Mouse (Mus musculus): ENCODE measurements around the gene 2310007B03Rik. TPM values are rescaled to one million over a fixed set of nuclear protein-coding genes. Genes with fewer than 3 reads are reported as not detected.

The 2310007B03Rik gene
- polyA plus RNA-seq, 1 experiment from 2014 or later = 0.09 TPM

DNA sequence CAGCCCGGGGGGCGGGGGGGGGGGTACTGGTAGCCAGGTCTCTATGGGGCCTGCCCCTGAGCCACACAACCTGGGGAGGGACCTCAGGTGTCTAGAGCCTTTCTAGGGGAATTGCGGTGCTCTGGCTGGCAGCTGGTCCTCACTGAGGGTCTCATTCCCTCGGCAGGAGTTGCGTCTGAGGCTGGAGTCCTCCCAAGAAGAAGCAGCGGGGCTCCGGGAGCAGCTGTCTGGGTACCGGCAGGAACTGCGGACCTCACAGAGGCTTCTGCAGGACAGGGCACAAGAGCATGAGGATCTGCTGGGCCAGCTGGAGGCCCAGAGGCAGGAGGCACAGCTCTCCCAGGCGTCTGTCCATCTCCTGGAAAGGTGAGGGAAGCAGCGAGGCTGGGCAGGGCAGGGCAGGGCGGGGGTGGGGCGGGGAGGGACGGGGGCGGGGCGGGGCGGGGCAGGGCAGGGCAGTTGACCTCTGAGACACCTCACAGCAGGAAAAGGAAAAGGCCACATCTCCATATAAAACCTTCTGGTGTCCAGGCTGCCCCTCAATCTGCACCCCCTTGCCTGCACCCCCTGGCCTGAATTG, 30.1 kb upstream of the 2310007B03Rik start:
- 13% methylated on average over 17 of the region's 17 CpGs for WGBS
- Histone ChIP-seq H3K4me2 (ENCODE audit: low read length) (no peak overlapping the region), H3K9ac (ENCODE audit: low read length) (no peak overlapping the region), H3K4me1 (ENCODE audit: control insufficient read depth in 2 of 2, insufficient read depth in 2 of 2, low read length in 2 of 2) (no peaks in the 10 kb centered on the region), H3K4me3 (ENCODE audit: control insufficient read depth in 1 of 2, insufficient read depth in 1 of 2, low read depth in 1 of 2, low read length in 2 of 2) (no peak overlapping the region), H3K27me3 (ENCODE audit: control insufficient read depth, insufficient read depth, low read length) (peaks cover 41% of the 10 kb centered on the region), H3K9me3 (ENCODE audit: control insufficient read depth, low read length) (peaks cover 9% of the 10 kb centered on the region; the same call in 1 of the 2 replicates), H3K27ac (replicated peaks in 1 of 2; ENCODE audit: control insufficient read depth in 1 of 2, insufficient read depth in 1 of 2, low read depth in 2 of 2, low read length in 2 of 2) (no peak overlapping the region), H3K36me3 (ENCODE audit: control insufficient read depth, insufficient read depth, low read length) (no peaks in the 10 kb centered on the region)
- no peak for ATAC-seq (ENCODE audit: insufficient number of reproducible peaks, insufficient read depth, low FRiP score, low read depth)

DNA sequence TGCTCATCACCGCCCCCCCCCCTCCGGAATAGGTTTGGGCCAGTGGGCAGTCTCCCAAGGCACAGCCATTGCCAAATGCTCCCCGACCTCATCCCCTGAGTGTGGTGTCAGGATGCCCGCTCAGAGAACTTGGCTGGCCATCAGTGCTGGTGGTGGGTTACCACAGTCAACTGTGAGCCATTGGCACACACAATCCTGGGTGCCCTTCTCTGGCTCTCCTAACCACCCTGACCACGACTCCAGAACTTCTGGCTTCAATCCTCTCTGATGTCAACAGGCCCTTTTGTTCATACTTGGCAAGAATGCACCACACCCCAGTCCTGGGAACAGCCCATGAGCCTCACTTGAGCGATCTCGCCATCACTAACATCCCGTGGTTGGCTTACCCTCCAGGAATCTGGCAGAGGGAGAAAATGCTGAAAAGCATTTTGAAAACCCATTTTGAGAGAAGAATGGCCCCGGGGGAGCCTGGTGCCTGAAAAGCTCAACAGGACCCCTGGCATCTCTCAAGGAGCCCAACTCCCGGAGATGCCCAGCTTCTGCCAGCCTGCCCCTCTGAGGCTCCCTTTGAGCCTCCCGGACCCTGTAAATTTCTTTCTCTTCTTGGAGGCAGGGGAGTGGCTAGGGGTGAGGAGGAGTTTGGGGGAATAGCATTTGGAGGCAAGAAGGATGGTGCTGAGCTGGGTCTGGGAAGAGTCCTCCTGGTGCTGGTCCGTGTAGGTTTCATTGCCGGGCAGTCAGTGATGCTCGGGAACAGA, 23.5 kb upstream of the 2310007B03Rik start:
- Histone ChIP-seq H3K9ac (ENCODE audit: low read length) (no peak overlapping the region), H3K27me3 (ENCODE audit: control insufficient read depth, insufficient read depth, low read length) (peaks cover 26% of the 10 kb centered on the region), H3K9me3 (ENCODE audit: control insufficient read depth, low read length) (no peaks in the 10 kb centered on the region), H3K27ac (replicated peaks in 1 of 2; ENCODE audit: control insufficient read depth in 1 of 2, insufficient read depth in 1 of 2, low read depth in 2 of 2, low read length in 2 of 2) (no peak overlapping the region), H3K4me3 (ENCODE audit: control insufficient read depth in 1 of 2, insufficient read depth in 1 of 2, low read depth in 1 of 2, low read length in 2 of 2) (no peak overlapping the region), H3K36me3 (ENCODE audit: control insufficient read depth, insufficient read depth, low read length) (no peaks in the 10 kb centered on the region), H3K4me2 (ENCODE audit: low read length) (no peak overlapping the region), H3K4me1 (ENCODE audit: control insufficient read depth in 2 of 2, insufficient read depth in 2 of 2, low read length in 2 of 2) (peaks cover 0 to 3% of the 10 kb centered on the region in 2 experiments; a peak in 1 of 4 replicates)
- no peak for ATAC-seq (ENCODE audit: insufficient number of reproducible peaks, insufficient read depth, low FRiP score, low read depth)
- 66% methylated on average over 14 of the region's 14 CpGs for WGBS

DNA sequence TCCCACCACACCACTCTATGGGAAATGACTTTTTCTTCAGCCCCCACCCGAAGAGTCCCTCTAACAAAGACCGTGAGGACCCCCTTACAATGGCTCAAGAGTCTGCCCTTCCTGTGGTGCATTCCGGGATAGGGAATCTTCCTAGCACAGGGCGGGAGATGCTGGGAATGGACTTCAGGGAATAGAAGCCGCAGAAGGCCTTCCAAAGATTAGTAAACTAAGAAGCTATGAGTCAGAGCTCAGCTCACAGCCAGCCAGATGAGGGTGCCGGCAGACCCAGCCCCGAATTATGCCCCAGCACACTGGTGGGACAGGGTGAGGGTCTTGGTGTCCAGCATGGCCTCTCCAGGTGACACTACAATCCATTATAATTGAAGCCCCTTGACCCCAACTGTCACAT, 21.5 kb upstream of the 2310007B03Rik start:
- peaks cover 24% of the 10 kb centered on the region for H3K27me3 ChIP-seq (ENCODE audit: control insufficient read depth, insufficient read depth, low read length)
- no peaks in the 10 kb centered on the region for H3K36me3 ChIP-seq (ENCODE audit: control insufficient read depth, insufficient read depth, low read length)
- H3K4me2 ChIP-seq (ENCODE audit: low read length) = no peak overlapping the region
- ATAC-seq (ENCODE audit: insufficient number of reproducible peaks, insufficient read depth, low FRiP score, low read depth) = no peak
- peaks cover 4 to 6% of the 10 kb centered on the region in 2 experiments; a peak in 2 of 4 replicates for H3K4me1 ChIP-seq (ENCODE audit: control insufficient read depth in 2 of 2, insufficient read depth in 2 of 2, low read length in 2 of 2)
- no peaks in the 10 kb centered on the region for H3K9me3 ChIP-seq (ENCODE audit: control insufficient read depth, low read length)
- no peak overlapping the region for H3K27ac ChIP-seq (replicated peaks in 1 of 2; ENCODE audit: control insufficient read depth in 1 of 2, insufficient read depth in 1 of 2, low read depth in 2 of 2, low read length in 2 of 2)
- H3K9ac ChIP-seq (ENCODE audit: low read length) = no peak overlapping the region
- no peak overlapping the region for H3K4me3 ChIP-seq (ENCODE audit: control insufficient read depth in 1 of 2, insufficient read depth in 1 of 2, low read depth in 1 of 2, low read length in 2 of 2)
- 85% methylated on average over 7 of the region's 7 CpGs for WGBS

DNA sequence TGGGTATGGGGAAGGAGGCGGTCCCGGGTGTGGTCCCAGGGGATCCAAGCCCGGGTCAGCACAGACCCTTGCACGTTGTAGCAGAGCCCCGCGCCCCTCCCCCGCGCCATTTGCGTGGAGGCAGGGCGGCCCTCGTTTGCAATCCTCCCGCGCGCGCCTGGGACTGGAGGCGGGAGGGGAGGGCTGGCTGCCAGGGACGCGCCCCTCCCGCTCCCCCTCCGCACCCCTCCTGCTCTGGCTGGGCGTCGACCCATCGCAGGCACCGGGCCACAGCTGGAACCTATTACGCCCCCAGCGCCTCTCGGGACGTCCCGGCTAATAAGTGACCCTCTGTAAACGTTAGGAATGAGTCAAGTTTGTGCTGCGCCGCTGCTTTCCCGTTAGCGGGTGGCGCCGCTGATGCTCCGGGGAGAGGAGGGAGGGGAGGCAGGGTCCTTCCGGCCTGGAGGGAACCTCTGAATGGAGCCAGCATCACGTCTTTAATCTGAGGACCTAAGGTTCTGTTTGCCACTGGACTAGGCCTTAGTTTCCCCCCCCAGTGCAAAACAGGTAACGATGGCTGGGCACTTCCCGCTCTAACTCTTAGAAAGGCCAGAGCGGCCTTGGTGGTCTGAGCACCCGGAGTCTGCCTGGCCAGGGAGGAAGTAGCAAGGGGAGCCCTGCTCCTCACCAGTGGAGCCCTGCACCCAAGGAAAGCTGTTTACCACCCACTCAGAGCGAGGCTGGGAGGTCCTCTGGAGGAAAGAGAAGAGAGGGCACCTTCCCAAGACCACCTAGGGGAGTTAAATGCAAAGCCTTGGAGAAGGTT, 16.0 kb upstream of the 2310007B03Rik start:
- Histone ChIP-seq H3K4me2 (ENCODE audit: low read length) (peak overlapping the region; percentile 77), H3K27me3 (ENCODE audit: control insufficient read depth, insufficient read depth, low read length) (peaks cover 37% of the 10 kb centered on the region), H3K9ac (ENCODE audit: low read length) (peak overlapping the region; percentile 41; the same call in 1 of the 2 replicates), H3K36me3 (ENCODE audit: control insufficient read depth, insufficient read depth, low read length) (no peaks in the 10 kb centered on the region), H3K4me1 (ENCODE audit: control insufficient read depth in 2 of 2, insufficient read depth in 2 of 2, low read length in 2 of 2) (peaks cover 14 to 18% of the 10 kb centered on the region in 2 experiments; a peak in 3 of 4 replicates), H3K27ac (replicated peaks in 1 of 2; ENCODE audit: control insufficient read depth in 1 of 2, insufficient read depth in 1 of 2, low read depth in 2 of 2, low read length in 2 of 2) (peak overlapping the region; percentile 24 to 59; a peak in 2 of 4 replicates), H3K4me3 (ENCODE audit: control insufficient read depth in 1 of 2, insufficient read depth in 1 of 2, low read depth in 1 of 2, low read length in 2 of 2) (peak overlapping the region; percentile 36 to 37), H3K9me3 (ENCODE audit: control insufficient read depth, low read length) (no peaks in the 10 kb centered on the region)
- WGBS = 5% methylated on average over 41 of the region's 44 CpGs
- peak; percentile 34 for ATAC-seq (ENCODE audit: insufficient number of reproducible peaks, insufficient read depth, low FRiP score, low read depth)

DNA sequence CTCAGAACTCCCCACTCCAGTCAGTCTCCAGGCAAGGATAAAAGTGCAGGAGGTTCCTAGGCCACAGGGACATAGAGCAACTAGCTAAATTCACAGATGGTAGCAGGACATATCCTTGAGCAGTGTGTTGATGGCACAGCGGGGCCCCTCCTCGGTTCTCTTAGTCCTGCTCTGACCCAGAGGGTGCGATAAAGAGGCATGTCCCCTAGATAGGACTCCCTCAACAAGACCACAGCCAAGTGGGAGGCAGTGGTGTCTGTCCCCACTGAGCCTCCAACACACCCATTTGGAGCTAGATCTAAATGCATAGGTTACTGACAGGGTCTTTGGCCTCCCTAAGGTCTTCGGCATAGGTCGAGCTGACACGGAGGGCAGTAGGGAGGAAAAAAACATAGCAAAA, 15.1 kb upstream of the 2310007B03Rik start:
- peaks cover 14 to 18% of the 10 kb centered on the region in 2 experiments; a peak in 3 of 4 replicates for H3K4me1 ChIP-seq (ENCODE audit: control insufficient read depth in 2 of 2, insufficient read depth in 2 of 2, low read length in 2 of 2)
- H3K36me3 ChIP-seq (ENCODE audit: control insufficient read depth, insufficient read depth, low read length) = no peaks in the 10 kb centered on the region
- peak overlapping the region; percentile 77 for H3K4me2 ChIP-seq (ENCODE audit: low read length)
- H3K9ac ChIP-seq (ENCODE audit: low read length) = no peak overlapping the region
- H3K4me3 ChIP-seq (ENCODE audit: control insufficient read depth in 1 of 2, insufficient read depth in 1 of 2, low read depth in 1 of 2, low read length in 2 of 2) = no peak overlapping the region
- H3K27me3 ChIP-seq (ENCODE audit: control insufficient read depth, insufficient read depth, low read length) = peaks cover 38% of the 10 kb centered on the region
- no peak for ATAC-seq (ENCODE audit: insufficient number of reproducible peaks, insufficient read depth, low FRiP score, low read depth)
- H3K9me3 ChIP-seq (ENCODE audit: control insufficient read depth, low read length) = no peaks in the 10 kb centered on the region
- H3K27ac ChIP-seq (replicated peaks in 1 of 2; ENCODE audit: control insufficient read depth in 1 of 2, insufficient read depth in 1 of 2, low read depth in 2 of 2, low read length in 2 of 2) = no peak overlapping the region
- 22% methylated on average over 6 of the region's 6 CpGs for WGBS

DNA sequence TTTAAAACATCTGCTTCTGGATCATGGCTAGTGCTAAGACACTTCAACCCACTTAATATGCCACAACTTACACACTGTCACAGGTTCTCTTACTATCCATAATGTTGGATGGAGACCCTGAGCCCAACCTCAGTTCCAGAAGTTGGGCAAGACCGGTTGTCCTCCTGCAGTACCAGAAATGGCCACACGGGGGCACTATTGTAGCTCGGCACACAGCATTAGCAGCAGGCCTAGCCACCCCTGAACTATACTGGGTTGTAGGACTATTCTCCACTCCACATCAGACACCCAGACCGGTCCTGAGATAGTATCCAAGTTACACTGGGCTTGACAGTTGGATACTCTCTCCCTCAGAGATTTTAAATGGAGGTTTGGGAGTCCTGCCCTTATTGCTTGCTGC, 13.7 kb upstream of the 2310007B03Rik start:
- peaks cover 46% of the 10 kb centered on the region for H3K27me3 ChIP-seq (ENCODE audit: control insufficient read depth, insufficient read depth, low read length)
- H3K9me3 ChIP-seq (ENCODE audit: control insufficient read depth, low read length) = no peaks in the 10 kb centered on the region
- H3K9ac ChIP-seq (ENCODE audit: low read length) = no peak overlapping the region
- no peak overlapping the region for H3K4me3 ChIP-seq (ENCODE audit: control insufficient read depth in 1 of 2, insufficient read depth in 1 of 2, low read depth in 1 of 2, low read length in 2 of 2)
- no peak overlapping the region for H3K27ac ChIP-seq (replicated peaks in 1 of 2; ENCODE audit: control insufficient read depth in 1 of 2, insufficient read depth in 1 of 2, low read depth in 2 of 2, low read length in 2 of 2)
- H3K4me1 ChIP-seq (ENCODE audit: control insufficient read depth in 2 of 2, insufficient read depth in 2 of 2, low read length in 2 of 2) = peaks cover 14 to 18% of the 10 kb centered on the region in 2 experiments; a peak in 3 of 4 replicates
- ATAC-seq (ENCODE audit: insufficient number of reproducible peaks, insufficient read depth, low FRiP score, low read depth) = no peak
- WGBS = 0% methylated on average over 4 of the region's 4 CpGs
- no peaks in the 10 kb centered on the region for H3K36me3 ChIP-seq (ENCODE audit: control insufficient read depth, insufficient read depth, low read length)
- no peak overlapping the region for H3K4me2 ChIP-seq (ENCODE audit: low read length)

DNA sequence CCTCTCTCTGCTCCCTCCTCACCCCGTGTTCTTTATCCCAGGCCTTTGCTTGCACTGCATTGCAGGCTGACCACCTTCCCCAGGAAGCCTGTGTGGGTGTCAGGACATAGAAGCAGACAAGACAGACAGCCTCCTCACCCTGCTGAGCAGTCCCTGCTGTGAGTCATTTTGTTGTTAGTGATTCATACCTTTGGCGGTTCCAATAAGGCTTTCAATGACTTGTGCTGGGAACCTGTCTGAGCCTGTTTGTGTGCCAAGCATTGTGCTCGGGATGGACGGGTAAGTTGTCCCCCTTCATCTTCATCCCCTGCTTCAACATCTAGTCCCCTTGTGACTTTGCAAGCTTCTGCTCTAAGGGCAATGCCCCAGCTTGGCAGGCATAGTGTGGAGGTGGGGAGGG, 12.9 kb upstream of the 2310007B03Rik start:
- WGBS = 64% methylated on average over 4 of the region's 4 CpGs
- H3K4me1 ChIP-seq (ENCODE audit: control insufficient read depth in 2 of 2, insufficient read depth in 2 of 2, low read length in 2 of 2) = peaks cover 11 to 17% of the 10 kb centered on the region in 2 experiments; a peak in 3 of 4 replicates
- no peak overlapping the region for H3K4me3 ChIP-seq (ENCODE audit: control insufficient read depth in 1 of 2, insufficient read depth in 1 of 2, low read depth in 1 of 2, low read length in 2 of 2)
- no peaks in the 10 kb centered on the region for H3K9me3 ChIP-seq (ENCODE audit: control insufficient read depth, low read length)
- H3K4me2 ChIP-seq (ENCODE audit: low read length) = no peak overlapping the region
- no peaks in the 10 kb centered on the region for H3K36me3 ChIP-seq (ENCODE audit: control insufficient read depth, insufficient read depth, low read length)
- no peak overlapping the region for H3K27ac ChIP-seq (replicated peaks in 1 of 2; ENCODE audit: control insufficient read depth in 1 of 2, insufficient read depth in 1 of 2, low read depth in 2 of 2, low read length in 2 of 2)
- no peak for ATAC-seq (ENCODE audit: insufficient number of reproducible peaks, insufficient read depth, low FRiP score, low read depth)
- peaks cover 53% of the 10 kb centered on the region for H3K27me3 ChIP-seq (ENCODE audit: control insufficient read depth, insufficient read depth, low read length)
- no peak overlapping the region for H3K9ac ChIP-seq (ENCODE audit: low read length)
